Mouse (Mus musculus) frontal cortex, adult 2 months (tissue): ENCODE results near the gene Ipmk. TPM values are rescaled to one million over a fixed set of nuclear protein-coding genes. Genes with fewer than 3 reads are reported as not detected.
A peak's percentile ranks its signal among the peaks of the same experiment; 100 is the strongest.
"Not testable (repeated sequence)": the region's sequence is repeated elsewhere in the genome, so short reads cannot be mapped to it uniquely, and the experiment has no call there.

Experiments used
- DNase-seq, 2 experiments: peaks; one replicate each; pipeline ENCODE4 v3.0.0; 2022; ENCODE audit warnings: low spot score in 1 of 2; ENCODE audit errors: extremely low spot score in 1 of 2
- polyA plus RNA-seq: library from polyadenylated mRNA; depleted of rRNA; stranded (reverse); fragments of >200 nt; gene quantifications from 2 replicates; pipeline ENCODE4 v1.2.3, GENCODE M21; 2012

Ipmk gene
- polyA plus RNA-seq, 1 experiment: 18.5 TPM

- DNase-seq: no peak
These were observed 62.4 kb downstream of the Ipmk start for GRCm38 (mm10) chr10:71409948-71410347.

- no peak for DNase-seq
These were observed 65.8 kb downstream of the Ipmk start for GRCm38 (mm10) chr10:71413401-71413800.

GRCm38 (mm10) chr10:71421531-71421930, 74.0 kb downstream of the Ipmk start:
- no peak for DNase-seq

- peak; percentile 11 to 85 for DNase-seq
These were observed 74.8 kb downstream of the Ipmk start for GRCm38 (mm10) chr10:71422047-71423037.

- no peak for DNase-seq
These were observed 79.2 kb downstream of the Ipmk start for GRCm38 (mm10) chr10:71426740-71427139.

- DNase-seq: no peak
These were observed 79.8 kb downstream of the Ipmk start for GRCm38 (mm10) chr10:71427381-71427780.

GRCm38 (mm10) chr10:71428246-71428864, 80.8 kb downstream of the Ipmk start:
- DNase-seq: no peak

- DNase-seq: peak in 1 of 2 experiments; percentile 36
These were observed 83.1 kb downstream of the Ipmk start for GRCm38 (mm10) chr10:71430661-71431060.

- no peak for DNase-seq
These were observed 95.5 kb downstream of the Ipmk start for GRCm38 (mm10) chr10:71443086-71443485.

- no peak for DNase-seq
These were observed 100.1 kb downstream of the Ipmk start for GRCm38 (mm10) chr10:71447661-71448060.

- DNase-seq: no peak
These were observed 100.7 kb downstream of the Ipmk start for GRCm38 (mm10) chr10:71448284-71448683.

- no peak for DNase-seq
These were observed 107.8 kb downstream of the Ipmk start for GRCm38 (mm10) chr10:71455355-71455754.

GRCm38 (mm10) chr10:71462371-71462770, 114.8 kb downstream of the Ipmk start:
- DNase-seq: not testable (repeated sequence)

GRCm38 (mm10) chr10:71464417-71464816, 116.9 kb downstream of the Ipmk start:
- DNase-seq: no peak

GRCm38 (mm10) chr10:71468315-71468714, 120.8 kb downstream of the Ipmk start:
- no peak for DNase-seq

- DNase-seq: no peak
These were observed 122.2 kb downstream of the Ipmk start for GRCm38 (mm10) chr10:71469751-71470150.

- no peak for DNase-seq
These were observed 124.5 kb downstream of the Ipmk start for GRCm38 (mm10) chr10:71472033-71472432.

- DNase-seq: no peak
These were observed 126.0 kb downstream of the Ipmk start for GRCm38 (mm10) chr10:71473590-71473989.

GRCm38 (mm10) chr10:71476471-71477080, 129.0 kb downstream of the Ipmk start:
- DNase-seq: no peak

- no peak for DNase-seq
These were observed 129.6 kb downstream of the Ipmk start for GRCm38 (mm10) chr10:71477147-71477546.

- peak; percentile 37 to 92 for DNase-seq
These were observed 132.2 kb downstream of the Ipmk start for GRCm38 (mm10) chr10:71479700-71480325.
